Mouse (Mus musculus): ENCODE data around the gene Rnf208.
A peak's percentile ranks its signal among the peaks of the same experiment; 100 is the strongest.

- TF ChIP-seq POLR2A (IDR thresholded peaks at IDR 0.05; ENCODE audit: borderline replicate concordance, insufficient read depth, low read length) (peak; percentile 60; the same call in 1 of the 2 replicates), CTCF (IDR thresholded peaks at IDR 0.05; ENCODE audit: borderline replicate concordance, insufficient read depth, low read depth, low read length) (no peak)
Measured at GRCm38 (mm10) chr2:25224766-25225752, 17.0 kb upstream of the Rnf208 start.

Data from cerebellum, adult 2 months (tissue).